Mouse (Mus musculus) gastrocnemius, adult 18-20 months (tissue): Measurements from ENCODE around the gene Reep3. TPM values are rescaled to one million over a fixed set of nuclear protein-coding genes. Genes with fewer than 3 reads are reported as not detected.
A peak's percentile ranks its signal among the peaks of the same experiment; 100 is the strongest.

Source experiments
- DNase-seq: peaks from one replicate; pipeline ENCODE4 v3.0.0; 2021; ENCODE audit warnings: low spot score
- total RNA-seq, 2 experiments: library from RNA; stranded (reverse); gene quantifications; 2 replicates each; pipeline ENCODE4 v1.2.3; 2021

The Reep3 gene
- total RNA-seq, 2 experiments from 2014 or later = 10.0 to 11.1 TPM

- peak; percentile 66 for DNase-seq
Measured at GRCm38 (mm10) chr10:67053475-67053874, 43.3 kb downstream of the Reep3 start.

- DNase-seq = no peak
Measured at GRCm38 (mm10) chr10:67052429-67052828, 44.3 kb downstream of the Reep3 start.

GRCm38 (mm10) chr10:67051466-67051865 lies 45.3 kb downstream of the Reep3 start:
- DNase-seq = peak; percentile 15

- no peak for DNase-seq
Measured at GRCm38 (mm10) chr10:67050766-67051165, 46.0 kb downstream of the Reep3 start.

- DNase-seq = no peak
Measured at GRCm38 (mm10) chr10:67049621-67050020, 47.1 kb downstream of the Reep3 start.

GRCm38 (mm10) chr10:67048871-67049615 lies 47.7 kb downstream of the Reep3 start:
- no peak for DNase-seq

- DNase-seq = peak; percentile 17
Measured at GRCm38 (mm10) chr10:67047712-67048645, 48.8 kb downstream of the Reep3 start.

GRCm38 (mm10) chr10:67045192-67045899 lies 51.4 kb downstream of the Reep3 start:
- no peak for DNase-seq

- no peak for DNase-seq
Measured at GRCm38 (mm10) chr10:67044346-67044745, 52.4 kb downstream of the Reep3 start.

- DNase-seq = no peak
Measured at GRCm38 (mm10) chr10:67043236-67043635, 53.5 kb downstream of the Reep3 start.

- no peak for DNase-seq
Measured at GRCm38 (mm10) chr10:67040410-67040809, 56.3 kb downstream of the Reep3 start.

GRCm38 (mm10) chr10:67039001-67039400 lies 57.7 kb downstream of the Reep3 start:
- DNase-seq = no peak

- no peak for DNase-seq
Measured at GRCm38 (mm10) chr10:67036542-67036941, 60.2 kb downstream of the Reep3 start.

- no peak for DNase-seq
Measured at GRCm38 (mm10) chr10:67036141-67036540, 60.6 kb downstream of the Reep3 start.

GRCm38 (mm10) chr10:67031186-67031585 lies 65.6 kb downstream of the Reep3 start:
- no peak for DNase-seq

- no peak for DNase-seq
Measured at GRCm38 (mm10) chr10:67029297-67029696, 67.4 kb downstream of the Reep3 start.

GRCm38 (mm10) chr10:67026375-67026774 lies 70.4 kb downstream of the Reep3 start:
- no peak for DNase-seq

- DNase-seq = peak; percentile 82
Measured at GRCm38 (mm10) chr10:67025573-67026236, 71.0 kb downstream of the Reep3 start.

GRCm38 (mm10) chr10:67024391-67024790 lies 72.4 kb downstream of the Reep3 start:
- no peak for DNase-seq

- no peak for DNase-seq
Measured at GRCm38 (mm10) chr10:67023092-67023491, 73.7 kb downstream of the Reep3 start.

- no peak for DNase-seq
Measured at GRCm38 (mm10) chr10:67021494-67021893, 75.3 kb downstream of the Reep3 start.
